In the genomic region with DNA sequence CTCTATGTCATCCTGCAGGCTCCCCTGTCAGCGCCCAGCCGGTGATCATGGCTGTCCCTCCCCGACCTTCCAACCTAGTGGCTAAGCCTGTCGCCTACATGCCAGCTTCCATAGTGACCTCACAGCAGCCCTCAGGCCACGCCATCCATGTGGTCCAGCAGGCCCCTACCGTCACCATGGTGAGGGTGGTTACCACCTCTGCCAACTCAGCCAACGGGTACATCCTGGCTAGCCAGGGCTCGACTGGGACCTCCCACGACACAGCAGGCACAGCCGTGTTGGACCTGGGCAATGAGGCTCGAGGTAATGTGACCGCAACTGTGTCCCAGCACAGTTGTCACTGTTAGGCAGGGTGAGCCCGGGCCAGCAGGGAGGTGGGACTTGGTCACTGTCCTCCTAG, we compare ENCODE assay signal across 15 mouse cellular contexts.
"Had no signal": no experiment of that assay in that cellular context is flagged by ENCODE, and none has a peak within 500 bp of the region (broad histone marks: within the 10 kb centered on the region; RNA-seq: fewer than 3 reads in every experiment).

No protein-coding gene starts in this region.

- DNase-seq: retina, postnatal 1 day; right cerebral cortex, adult 18-20 months; right cerebral cortex, postnatal 14 days; right cerebral cortex, postnatal 25 days; right cerebral cortex, postnatal 4 days; spleen, adult 18-20 months; thymus, adult 18-20 months; thymus, adult 2 months; thymus, postnatal 14 days; thymus, postnatal 25 days; thymus, postnatal 36 days; thymus, postnatal 4 days had no signal

- H3K27me3 ChIP-seq: neural tube, embryonic 13.5 days; neural tube, embryonic 15.5 days; stomach, embryonic 15.5 days had no signal

- H3K9me3 ChIP-seq: neural tube, embryonic 13.5 days; neural tube, embryonic 15.5 days; stomach, embryonic 15.5 days had no signal

- H3K4me1 ChIP-seq: neural tube, embryonic 15.5 days had no signal

- H3K4me3 ChIP-seq: neural tube, embryonic 13.5 days; neural tube, embryonic 15.5 days; stomach, embryonic 15.5 days had no signal
